Mouse (Mus musculus): ENCODE results near the gene Gm28305.

The Gm28305 gene

DNA sequence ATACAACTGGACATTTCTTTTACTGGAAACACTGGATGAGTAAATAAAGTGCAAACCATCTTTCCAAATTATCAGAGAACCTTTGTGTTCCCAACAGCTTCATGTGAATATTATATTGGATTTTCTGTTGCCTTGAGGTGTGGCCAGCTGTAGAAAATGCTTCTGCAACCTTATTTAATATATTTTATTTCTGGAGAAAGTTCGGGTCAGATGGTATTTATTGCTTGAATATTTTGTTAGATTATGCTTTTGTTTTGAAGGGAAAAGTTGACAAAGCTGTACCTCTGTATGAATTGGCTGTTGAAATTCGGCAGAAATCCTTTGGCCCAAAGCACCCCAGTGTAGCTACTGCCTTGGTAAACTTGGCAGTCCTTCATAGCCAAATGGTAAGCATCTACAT, at the start of gene Gm28305:
TSS of gene Gm28305 (plus strand) at position 301 of the 400 bp plus-strand sequence.
- in situ Hi-C loops (cut with MboI, MseI), result no loop called here

DNA sequence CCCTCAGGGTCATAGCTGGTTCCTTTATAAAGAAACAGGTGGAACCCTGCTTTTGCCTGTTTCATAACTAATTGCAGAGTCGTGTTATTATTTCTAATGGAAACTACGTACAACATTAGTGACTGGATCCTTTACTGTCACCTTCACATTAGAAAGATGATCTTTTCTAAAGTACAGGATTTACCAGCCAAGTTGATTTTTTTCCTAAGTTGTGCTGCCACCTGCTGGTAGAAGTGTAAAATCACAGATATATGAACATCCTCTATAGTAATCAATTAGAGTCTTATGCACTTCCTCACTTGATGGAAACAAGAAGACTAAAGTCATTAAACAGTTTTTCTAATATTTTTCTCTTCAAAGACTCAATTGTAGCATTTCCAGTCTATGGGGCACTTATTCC, 44.0 kb upstream of the Gm28305 start:
- in situ Hi-C loops (cut with MboI, MseI), result loop anchor here (5.0 to 10.0 kb wide), 3 partner anchors 374 to 792 kb away; partner anchors contain the start of genes Bfsp2 (in 1 of the 2) and Srprb (in 1 of the 2)

DNA sequence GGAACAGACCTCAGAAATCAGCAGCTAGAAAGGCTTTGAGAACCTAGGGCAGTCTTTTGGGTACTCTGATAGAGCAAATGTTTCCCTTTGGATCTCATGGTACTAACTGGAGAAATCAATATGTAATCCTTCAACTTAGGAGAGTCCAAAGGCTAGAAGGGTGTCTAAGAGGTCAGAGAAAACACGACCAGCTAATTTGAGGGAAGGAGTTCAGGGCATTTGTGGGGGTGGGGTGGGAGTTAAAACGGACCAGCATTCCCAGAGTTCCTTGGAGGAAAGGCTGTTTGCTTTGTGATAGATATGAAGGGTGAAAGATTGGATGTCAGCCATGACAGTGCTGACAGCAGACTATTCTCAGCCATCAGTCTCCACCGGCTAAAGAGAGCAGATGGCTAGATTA, 39.9 kb upstream of the Gm28305 start:
- in situ Hi-C loops (cut with MboI, MseI), result loop anchor here in 1 of 2 experiments (5.0 kb wide), 1 partner anchor 623 kb away; no protein-coding TSS in a partner anchor

DNA sequence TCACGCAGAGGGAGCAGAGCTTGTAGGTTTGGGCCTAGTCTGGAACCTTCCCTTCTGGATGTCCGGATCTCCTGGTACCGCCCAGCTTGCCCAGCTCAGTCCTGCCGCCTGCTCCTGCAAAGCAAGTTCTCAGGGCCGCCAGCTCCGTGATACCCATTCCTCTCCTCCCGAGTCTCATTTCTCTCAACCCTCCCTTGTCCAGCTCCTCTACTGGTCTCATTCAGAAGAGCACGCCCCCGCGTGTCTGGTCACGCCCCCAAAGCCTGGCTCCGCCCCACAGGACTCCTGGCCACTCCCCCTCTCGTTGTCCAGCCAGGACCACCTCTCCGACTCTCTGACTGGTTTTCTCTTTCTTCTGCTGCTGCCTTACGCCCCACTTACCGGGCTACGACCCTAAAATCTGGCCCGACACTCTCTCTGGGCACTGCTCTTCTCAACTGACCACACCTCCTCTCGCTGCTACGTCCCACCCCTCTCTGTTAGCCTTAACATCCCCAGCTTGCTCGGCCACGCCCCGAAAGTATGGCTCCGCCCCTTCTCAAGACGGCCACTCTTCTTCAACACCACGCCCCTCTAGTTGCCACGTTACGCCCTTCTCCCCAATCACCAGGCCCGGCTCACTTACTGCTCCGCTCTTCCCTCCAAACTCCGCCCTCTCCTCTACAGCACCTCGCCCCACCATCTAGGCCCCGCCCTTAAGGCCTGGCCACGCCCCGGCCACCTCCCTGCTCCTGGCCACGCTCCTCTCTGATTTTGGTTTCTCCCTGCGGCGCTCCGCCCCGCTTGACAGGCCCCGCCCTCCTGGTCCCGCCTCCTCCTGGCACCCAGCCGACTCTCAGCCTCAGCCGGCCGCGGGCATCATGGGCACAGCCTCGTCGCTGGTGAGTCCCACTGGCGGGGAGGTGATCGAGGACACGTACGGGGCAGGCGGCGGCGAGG, 38.3 kb upstream of the Gm28305 start, which contains the start of gene Nphp3:
TSS of gene Nphp3 (plus strand) at position 624 of the 939 bp plus-strand sequence.
- in situ Hi-C loops (cut with MboI, MseI), result loop anchor here in 1 of 2 experiments (5.0 kb wide), 1 partner anchor 625 kb away; no protein-coding TSS in a partner anchor

- in situ Hi-C loops (cut with MboI, MseI), result loop anchor here in 1 of 2 experiments (5.0 kb wide), 1 partner anchor 626 kb away; no protein-coding TSS in a partner anchor
These were observed 37.5 kb upstream of the Gm28305 start for GRCm38 (mm10) chr9:104002913-104003330.

- in situ Hi-C loops (cut with MboI, MseI), result no loop called here
These were observed 25.9 kb upstream of the Gm28305 start for GRCm38 (mm10) chr9:104014526-104014925.

DNA sequence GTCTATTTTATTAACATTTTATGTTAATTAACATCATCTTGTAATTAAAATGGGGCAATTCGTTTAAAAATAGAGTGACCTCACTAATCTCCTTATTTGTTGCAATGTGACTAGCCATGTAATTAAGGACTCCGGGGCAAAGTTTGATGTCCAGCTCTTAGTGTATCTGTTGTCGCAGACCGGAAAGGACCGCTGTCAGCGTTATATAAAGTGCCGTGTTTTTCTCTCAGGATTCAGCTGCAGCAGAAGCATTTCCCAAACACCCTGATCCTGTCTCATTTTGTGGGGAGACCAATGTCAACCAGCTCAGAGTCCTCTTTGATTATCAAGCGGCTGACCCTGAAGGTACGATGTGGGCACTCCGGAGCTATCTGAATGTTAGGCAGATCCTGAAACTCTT, 19.4 kb upstream of the Gm28305 start:
- in situ Hi-C loops (cut with MboI, MseI), result no loop called here

GRCm38 (mm10) chr9:104027186-104027585, 13.3 kb upstream of the Gm28305 start:
- in situ Hi-C loops (cut with MboI, MseI), result no loop called here

DNA sequence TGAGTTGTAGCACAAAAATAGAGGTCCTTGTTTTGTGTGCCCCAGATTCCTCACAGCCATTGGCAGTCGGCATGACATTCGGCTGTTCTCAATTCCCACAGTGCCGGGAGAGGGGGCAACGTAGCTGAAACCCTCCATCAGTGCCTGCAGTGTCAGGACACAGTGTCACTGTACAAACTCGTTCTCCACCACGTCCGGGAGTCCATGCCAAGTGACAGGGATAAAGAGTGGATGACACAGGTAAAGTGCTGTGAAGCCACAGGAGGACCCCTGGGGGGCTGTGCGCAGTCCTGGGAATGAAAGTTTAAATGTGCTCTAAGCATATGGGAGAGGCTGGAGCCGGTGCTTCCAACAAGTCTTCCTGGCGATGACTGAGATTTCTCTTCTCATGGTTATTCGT, 10.6 kb upstream of the Gm28305 start:
- in situ Hi-C loops (cut with MboI, MseI), result no loop called here

GRCm38 (mm10) chr9:104034231-104034630, 6.2 kb upstream of the Gm28305 start:
- in situ Hi-C loops (cut with MboI, MseI), result no loop called here

GRCm38 (mm10) chr9:104034718-104035117, 5.7 kb upstream of the Gm28305 start:
- in situ Hi-C loops (cut with MboI, MseI), result no loop called here

DNA sequence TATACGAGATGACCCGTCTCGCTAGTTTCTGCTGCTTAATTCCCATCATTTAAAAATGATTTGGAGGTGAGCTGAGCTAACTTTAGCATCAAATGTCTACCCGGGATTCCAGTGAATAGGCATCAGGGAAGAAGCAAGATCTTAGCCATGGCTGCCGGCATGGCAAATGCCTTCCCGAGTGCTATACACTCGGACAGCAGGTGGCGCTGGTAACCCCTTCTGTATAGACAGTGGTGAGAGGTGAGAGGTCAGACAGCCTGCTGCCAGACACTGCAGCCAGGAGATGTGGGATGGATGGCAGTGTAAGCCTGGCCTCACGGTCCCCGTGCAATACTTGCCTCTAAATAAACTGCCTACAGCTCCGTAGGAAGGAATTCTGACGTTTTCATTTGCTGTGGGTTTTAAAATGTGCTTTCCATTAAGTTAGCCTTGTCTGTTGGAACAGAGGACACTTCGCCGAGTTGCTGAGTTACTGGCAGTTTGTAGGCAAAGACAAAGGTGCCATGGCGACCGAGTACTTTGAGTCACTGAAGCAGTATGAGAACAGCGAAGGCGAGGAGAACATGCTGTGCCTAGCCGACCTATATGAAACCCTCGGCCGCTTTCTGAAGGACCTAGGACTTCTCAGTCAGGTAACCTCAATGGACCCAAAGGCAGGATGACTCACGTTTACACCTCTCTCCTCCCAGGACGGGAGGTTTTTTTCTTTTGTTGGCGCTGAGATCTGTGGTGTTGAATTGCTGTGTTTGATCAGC, 5.0 kb upstream of the Gm28305 start:
- in situ Hi-C loops (cut with MboI, MseI), result no loop called here

- in situ Hi-C loops (cut with MboI, MseI), result no loop called here
These were observed 2.2 kb upstream of the Gm28305 start for GRCm38 (mm10) chr9:104038266-104038665.

GRCm38 (mm10) chr9:104039031-104039695, 1.3 kb upstream of the Gm28305 start:
- in situ Hi-C loops (cut with MboI, MseI), result no loop called here

DNA sequence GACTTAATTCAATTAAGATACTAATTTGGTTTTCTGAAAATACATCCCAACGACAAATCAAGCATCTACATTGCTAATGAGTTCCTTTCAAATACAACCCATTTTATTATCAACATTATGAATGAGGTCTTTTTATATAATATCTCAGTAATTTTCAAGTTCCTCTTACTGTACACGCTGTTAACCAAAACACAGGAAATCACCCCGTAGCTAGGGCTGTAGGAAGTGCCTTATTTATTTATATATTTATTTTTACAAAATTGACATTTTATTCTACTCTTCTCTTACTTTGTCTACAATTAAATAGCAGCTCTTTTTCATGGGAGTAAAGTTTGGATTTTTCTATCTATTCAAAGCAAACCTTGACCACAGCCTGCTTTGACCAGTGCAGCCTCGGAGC, 720 bp upstream of the Gm28305 start:
- in situ Hi-C loops (cut with MboI, MseI), result no loop called here

DNA sequence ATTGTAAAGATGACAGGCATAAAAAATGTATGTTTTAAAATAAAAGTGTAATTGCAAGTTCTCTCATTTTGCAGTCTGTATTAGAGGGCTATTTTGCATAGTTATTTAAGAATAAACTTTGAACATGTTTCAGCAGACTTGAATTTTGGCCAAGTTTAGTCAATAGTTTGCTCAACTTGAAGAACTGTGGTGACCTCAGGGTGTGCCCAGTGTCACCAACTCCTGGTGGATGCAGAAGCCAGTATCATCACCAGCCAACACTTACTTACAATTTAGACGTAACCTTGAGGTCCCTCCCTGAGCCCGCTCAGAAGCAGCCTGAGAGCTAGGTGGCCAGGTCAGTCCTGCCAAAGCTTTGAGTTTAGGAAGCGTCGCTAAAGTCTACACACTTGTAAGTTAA, 3.2 kb downstream of the Gm28305 start:
- in situ Hi-C loops (cut with MboI, MseI), result no loop called here

DNA sequence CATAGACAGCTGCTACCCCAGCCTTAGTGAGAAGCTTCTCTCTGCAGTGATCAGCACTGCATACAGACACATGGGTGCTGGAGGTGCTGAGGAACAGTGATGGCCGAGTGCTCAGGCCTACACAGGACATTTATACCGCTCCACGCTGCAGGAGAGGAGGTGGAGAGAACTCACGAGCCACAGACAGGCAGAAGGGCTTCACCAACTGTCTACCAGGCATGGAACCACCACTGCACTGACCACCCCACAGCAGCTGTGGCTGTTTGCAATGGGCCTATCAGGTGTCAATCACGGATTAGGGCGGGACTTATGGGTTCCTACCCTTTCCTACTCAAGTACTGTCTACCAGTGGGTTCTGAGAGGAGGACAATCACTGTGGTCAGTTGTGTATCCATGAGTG, 10.6 kb downstream of the Gm28305 start:
- in situ Hi-C loops (cut with MboI, MseI), result no loop called here

DNA sequence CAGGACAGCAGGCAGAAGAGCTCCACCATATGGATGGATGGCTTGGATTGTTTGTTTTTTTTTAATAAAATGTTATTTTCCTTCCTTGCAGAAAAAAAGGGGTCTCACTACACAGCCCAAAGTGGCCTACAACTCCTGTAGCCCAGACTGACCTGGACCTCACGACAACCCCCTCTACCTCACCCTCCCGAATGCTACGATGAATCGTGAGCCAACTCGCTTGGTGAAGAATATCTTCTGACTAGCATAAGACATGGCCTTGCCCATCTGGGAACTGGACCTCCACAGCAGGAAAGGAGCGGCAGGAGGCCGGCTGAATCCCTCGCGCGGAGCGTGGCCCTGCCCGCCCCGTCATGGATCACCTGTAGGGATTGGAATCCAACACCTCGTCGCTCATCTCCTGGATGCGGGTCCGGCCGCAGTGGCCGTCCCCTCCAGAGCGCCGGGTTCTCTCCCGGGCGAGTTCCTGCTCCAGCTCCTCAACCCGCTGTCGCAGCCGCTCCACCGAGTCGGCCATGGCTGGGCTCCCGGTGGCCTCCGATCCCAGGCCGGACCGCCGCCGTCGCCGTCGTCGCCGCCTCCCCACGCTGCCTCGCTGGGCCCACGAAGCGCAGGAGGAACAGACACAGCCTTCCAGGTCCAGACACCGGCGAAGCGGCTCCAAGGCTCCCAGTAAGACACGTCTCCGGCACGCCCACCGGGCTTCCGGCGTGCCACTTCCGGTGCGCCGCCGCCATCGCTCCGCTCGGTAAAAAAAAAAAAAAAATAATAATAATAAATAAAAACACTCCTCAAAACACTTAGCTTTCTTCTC, 22.2 kb downstream of the Gm28305 start, which contains the start of gene Uba5:
TSS of gene Uba5 (minus strand) at position 705 of the 814 bp plus-strand sequence.
- in situ Hi-C loops (cut with MboI, MseI), result no loop called here

- in situ Hi-C loops (cut with MboI, MseI), result no loop called here
These were observed 22.9 kb downstream of the Gm28305 start, which contains the start of gene Acad11 for GRCm38 (mm10) chr9:104063244-104063961. Gene Acad11 (plus strand): TSS chr9:104063377.

DNA sequence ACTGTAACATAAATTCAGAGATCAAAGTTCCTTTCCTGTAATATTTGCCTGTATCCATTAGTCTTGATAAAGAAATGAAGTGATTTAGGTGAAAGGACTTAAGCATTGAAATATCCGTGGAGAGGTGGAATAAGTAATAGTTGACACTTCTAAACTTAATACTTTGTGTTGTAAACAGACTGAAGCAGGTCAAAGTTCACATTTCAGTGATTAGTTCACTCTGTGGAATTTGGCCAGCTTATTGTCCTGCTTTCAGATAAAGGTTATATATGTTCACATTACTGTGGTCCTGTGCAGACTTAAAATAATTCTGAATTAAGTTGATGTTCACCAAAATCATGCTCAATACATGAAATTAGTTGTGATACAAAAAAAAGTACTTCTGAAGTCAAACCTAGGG, 24.1 kb downstream of the Gm28305 start:
- in situ Hi-C loops (cut with MboI, MseI), result no loop called here

Measured in T-helper 17 cell (primary cell).